Mouse (Mus musculus) thymus, adult 18-20 months (tissue): ENCODE results near the gene Srf.

Source experiments
- DNase-seq, 2 experiments: peaks; one replicate each; pipeline ENCODE4 v3.0.0; 2022; ENCODE audit warnings: mixed read lengths in 2 of 2

Srf gene

GRCm38 (mm10) chr17:46513329-46513728 lies 42.6 kb downstream of the Srf start:
- DNase-seq, result no peak

- no peak for DNase-seq
These were observed 44.8 kb downstream of the Srf start for GRCm38 (mm10) chr17:46511059-46511710.

GRCm38 (mm10) chr17:46505617-46506016 lies 50.4 kb downstream of the Srf start:
- no peak for DNase-seq

- DNase-seq, result no peak
These were observed 51.9 kb downstream of the Srf start for GRCm38 (mm10) chr17:46503847-46504638.

GRCm38 (mm10) chr17:46502775-46503174 lies 53.2 kb downstream of the Srf start:
- DNase-seq, result no peak
